Mouse (Mus musculus) v-Abl transformed pro-B cells (cell line): Measurements from ENCODE around the gene Slc22a4.
"Not testable (repeated sequence)": the region's sequence is repeated elsewhere in the genome, so short reads cannot be mapped to it uniquely, and the experiment has no call there.

Experiments used
- in situ Hi-C, 2 experiments: fragments of 400-800 bp; cut with MboI; formaldehyde crosslinking; loops; one replicate each; pipeline ENCODE4 v1.15.1; 2025; ENCODE audit not compliant: unreplicated experiment in 2 of 2

Slc22a4 gene

DNA sequence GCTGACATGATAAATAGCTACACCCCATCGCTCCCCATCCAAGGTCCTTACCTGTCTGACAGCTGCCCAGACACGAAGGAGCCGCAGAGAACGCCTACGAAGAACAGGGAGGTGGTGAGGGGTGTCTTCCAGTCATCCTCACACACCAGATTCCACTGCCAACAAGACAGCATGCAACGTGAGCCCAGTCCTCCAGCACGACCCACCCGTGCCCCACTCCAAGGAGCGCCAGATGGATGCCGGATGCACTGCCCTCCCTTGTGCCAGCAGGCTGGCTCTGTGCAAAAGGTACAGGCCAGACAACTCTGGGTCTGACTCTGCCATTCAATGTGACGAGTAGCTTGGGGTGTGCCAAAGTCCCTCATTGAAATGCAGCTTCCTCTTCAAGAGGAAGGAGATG lies 20.2 kb downstream of the Slc22a4 start:
- in situ Hi-C loops, result loop anchor here in 1 of 2 experiments (10.0 kb wide), 2 partner anchors 347 to 977 kb away; no protein-coding TSS in a partner anchor

DNA sequence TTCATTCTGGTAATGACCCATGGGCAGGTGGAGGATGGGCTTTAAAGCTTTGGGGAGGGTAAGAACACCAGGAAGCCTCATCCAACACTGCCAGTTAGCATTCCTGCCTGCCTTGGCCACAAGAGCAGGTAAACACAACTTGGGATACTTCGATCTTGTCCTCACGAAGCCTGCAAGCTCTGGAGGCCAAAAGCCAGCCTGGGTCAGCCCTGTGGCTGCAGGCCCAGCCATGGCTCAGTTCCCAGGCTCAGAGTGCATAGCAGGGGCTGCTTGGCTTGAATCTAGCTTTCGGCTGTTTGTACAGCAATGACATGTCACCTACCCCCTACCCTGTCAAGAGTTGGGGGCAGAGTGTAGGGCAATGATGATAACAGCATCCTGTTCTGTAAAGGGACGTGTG lies 21.0 kb downstream of the Slc22a4 start:
- in situ Hi-C loops, result loop anchor here in 1 of 2 experiments (10.0 kb wide), 2 partner anchors 348 to 978 kb away; no protein-coding TSS in a partner anchor

DNA sequence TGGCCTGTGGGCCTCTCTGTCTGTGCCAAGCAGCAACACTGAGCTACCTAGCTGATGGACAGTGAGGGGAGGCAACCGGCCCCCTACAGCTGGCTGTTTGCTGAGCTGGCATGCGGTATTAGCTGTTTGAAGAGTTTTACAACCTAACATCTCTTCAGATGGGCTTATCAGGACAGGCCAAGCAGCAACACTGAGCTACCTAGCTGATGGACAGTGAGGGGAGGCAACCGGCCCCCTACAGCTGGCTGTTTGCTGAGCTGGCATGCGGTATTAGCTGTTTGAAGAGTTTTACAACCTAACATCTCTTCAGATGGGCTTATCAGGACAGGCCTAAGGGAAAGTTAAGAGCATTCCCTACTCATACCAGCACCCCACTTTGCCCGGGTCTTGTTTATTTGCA lies 21.5 kb downstream of the Slc22a4 start:
- in situ Hi-C loops, result loop anchor here in 1 of 2 experiments (10.0 kb wide), 2 partner anchors 348 to 978 kb away; no protein-coding TSS in a partner anchor

GRCm38 (mm10) chr11:54004734-54005133 lies 23.2 kb downstream of the Slc22a4 start:
- in situ Hi-C loops, result loop anchor here in 1 of 2 experiments (5.0 to 10.0 kb wide), 3 partner anchors 253 to 980 kb away; no protein-coding TSS in a partner anchor

DNA sequence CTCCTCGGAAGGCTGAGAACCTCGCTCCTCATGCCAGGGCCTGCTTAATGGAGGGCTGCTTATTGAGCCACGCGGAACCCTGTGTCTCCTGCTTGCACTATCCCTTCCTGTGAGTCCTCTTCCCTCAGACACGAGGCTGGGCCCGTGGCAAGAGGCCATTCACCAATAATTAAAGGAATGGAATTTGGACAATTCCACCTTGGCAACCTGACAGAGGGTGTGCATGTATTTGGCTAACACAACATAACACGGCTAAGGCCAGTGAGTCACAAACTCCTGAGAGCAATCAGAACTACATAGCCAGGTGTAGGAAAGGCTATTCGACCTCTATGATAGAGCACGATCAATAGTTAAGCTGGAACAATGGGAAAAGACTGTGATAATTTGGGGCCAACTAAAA lies 23.7 kb downstream of the Slc22a4 start:
- in situ Hi-C loops, result loop anchor here in 1 of 2 experiments (5.0 to 10.0 kb wide), 3 partner anchors 253 to 981 kb away; no protein-coding TSS in a partner anchor

- in situ Hi-C loops, result loop anchor here in 1 of 2 experiments (5.0 to 10.0 kb wide), 3 partner anchors 254 to 982 kb away; no protein-coding TSS in a partner anchor
Measured at GRCm38 (mm10) chr11:54002761-54003717, 24.9 kb downstream of the Slc22a4 start.

GRCm38 (mm10) chr11:54002147-54002760 lies 25.6 kb downstream of the Slc22a4 start:
- in situ Hi-C loops, result loop anchor here in 1 of 2 experiments (5.0 to 10.0 kb wide), 3 partner anchors 255 to 983 kb away; no protein-coding TSS in a partner anchor

- in situ Hi-C loops, result no loop called here
Measured at GRCm38 (mm10) chr11:53997661-53998060, 30.2 kb downstream of the Slc22a4 start.

GRCm38 (mm10) chr11:53992264-53992663 lies 35.6 kb downstream of the Slc22a4 start:
- in situ Hi-C loops, result no loop called here

DNA sequence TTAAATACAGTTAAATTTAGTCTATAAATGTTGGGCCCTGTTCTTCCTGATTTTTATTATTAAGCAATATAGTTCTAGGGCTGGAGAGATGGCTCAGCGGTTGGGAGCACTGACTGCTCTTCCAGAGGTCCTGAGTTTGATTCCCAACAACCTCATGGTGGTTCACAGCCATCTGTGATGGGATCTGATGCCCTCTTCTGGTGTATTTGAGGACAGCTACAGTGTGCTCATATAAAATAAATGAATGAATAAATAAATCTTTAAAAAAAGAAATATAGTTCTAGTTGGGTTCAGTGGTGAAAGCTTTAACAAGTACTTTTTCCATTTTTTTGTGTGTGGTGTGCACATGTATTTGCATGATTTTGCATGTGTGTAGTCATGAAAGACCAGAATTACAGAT lies 38.7 kb downstream of the Slc22a4 start:
- in situ Hi-C loops, result no loop called here

DNA sequence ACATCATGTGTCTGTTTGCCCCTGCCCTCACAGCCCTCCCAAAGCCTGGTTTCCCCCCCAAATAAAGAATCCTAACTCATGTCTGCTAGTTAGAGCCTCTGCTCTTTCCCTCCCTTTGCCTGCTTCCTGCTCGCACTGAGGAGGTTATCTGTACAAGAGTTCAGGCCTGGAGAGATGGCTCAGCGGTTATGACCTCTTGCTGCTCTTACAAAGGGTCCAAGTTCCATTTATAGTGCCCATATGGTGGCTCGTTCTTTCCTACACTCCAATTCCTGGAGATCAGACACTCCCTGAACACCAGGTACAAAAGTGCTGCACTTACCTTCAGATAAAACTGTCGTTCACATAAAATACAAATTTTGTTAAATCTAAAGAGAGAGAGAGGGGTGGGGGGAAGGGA lies 39.8 kb downstream of the Slc22a4 start:
- in situ Hi-C loops, result no loop called here

DNA sequence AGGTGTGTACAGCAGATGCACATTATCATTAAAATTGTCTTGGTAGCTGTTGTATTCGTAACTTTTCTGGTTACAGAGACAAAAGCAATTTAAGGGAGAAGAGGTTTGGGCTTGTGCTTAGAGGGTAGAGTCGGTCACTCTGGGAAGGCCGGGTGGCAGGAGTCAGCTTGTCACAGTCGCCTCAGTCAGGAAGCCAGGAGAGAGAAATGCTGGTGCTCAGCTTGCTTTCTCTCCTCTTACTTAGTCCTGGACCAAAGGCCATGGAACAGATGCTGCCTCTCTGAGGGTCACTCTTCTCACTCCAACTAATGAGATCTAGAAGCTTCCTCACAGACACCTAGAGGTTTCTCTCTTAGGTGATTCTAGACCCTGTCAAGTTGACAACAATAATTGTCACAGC lies 46.5 kb downstream of the Slc22a4 start:
- in situ Hi-C loops, result no loop called here

DNA sequence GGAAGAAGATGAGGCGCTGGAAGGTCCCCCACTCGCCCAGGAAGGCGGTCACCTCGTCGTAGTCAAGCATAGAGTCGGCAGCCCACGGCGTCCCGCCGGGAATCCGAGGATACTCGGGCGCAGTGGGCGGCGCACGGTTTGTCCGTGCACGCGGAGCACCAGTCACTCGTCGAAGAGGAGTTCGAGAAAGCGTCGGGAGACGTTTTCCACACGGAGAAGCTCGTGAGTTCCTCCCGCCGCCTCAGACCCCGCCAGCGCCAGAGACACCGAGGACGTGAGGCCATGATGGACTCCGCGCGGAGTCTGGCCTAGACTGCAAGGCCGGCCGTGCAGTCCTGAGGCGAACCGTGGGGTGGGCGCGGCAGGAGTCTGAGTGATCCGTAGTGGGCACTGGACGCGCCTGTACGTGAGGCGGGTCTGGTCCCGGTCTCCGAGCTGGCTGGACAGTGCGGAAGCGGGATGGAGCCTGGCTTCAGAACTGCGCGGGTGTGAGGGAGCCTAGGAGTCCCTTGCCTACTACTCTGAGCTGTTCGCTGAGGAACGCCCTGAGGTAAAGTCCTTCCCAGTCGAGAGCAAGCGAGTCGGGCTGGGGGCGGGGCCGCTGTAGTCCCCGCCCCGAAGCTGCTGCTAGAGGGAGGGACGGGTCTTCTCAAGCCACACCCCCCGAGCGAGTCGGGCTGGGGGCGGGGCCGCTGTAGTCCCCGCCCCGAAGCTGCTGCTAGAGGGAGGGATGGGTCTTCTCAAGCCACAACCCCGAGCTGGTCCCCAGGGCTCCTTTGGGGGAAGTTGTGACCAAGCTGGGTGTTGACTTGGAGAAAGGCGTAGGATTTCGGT lies 47.9 kb downstream of the Slc22a4 start, which contains the start of gene Slc22a21:
Slc22a21 (minus strand) TSS at position 545 of the 834 bp plus-strand sequence.
- in situ Hi-C loops, result no loop called here

DNA sequence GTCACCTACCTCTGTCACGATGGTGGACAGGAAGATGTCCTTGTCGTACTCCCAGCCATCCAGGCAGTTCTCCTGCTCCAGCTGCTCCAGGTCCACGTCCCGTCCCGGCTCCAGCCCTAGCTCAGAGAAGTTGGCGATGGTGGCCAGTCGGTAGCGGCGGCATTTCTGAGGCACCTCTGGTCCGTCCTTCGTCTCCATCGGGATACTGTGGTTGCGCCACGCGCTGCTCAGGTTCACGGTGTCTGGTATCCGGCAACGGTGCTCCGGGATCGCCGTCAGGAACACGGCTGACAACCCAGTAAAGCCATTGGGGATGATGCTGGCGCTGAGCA lies 48.5 kb downstream of the Slc22a4 start:
- in situ Hi-C loops, result not testable (repeated sequence)

GRCm38 (mm10) chr11:53977672-53978071 lies 50.2 kb downstream of the Slc22a4 start:
- in situ Hi-C loops, result no loop called here

GRCm38 (mm10) chr11:53975559-53975958 lies 52.3 kb downstream of the Slc22a4 start:
- in situ Hi-C loops, result no loop called here

- in situ Hi-C loops, result no loop called here
Measured at GRCm38 (mm10) chr11:53958984-53959383, 68.9 kb downstream of the Slc22a4 start.

GRCm38 (mm10) chr11:53958176-53958575 lies 69.7 kb downstream of the Slc22a4 start:
- in situ Hi-C loops, result not testable (repeated sequence)

- in situ Hi-C loops, result no loop called here
Measured at GRCm38 (mm10) chr11:53956636-53957035, 71.3 kb downstream of the Slc22a4 start.

- in situ Hi-C loops, result no loop called here
Measured at GRCm38 (mm10) chr11:53954653-53955052, 73.2 kb downstream of the Slc22a4 start.
